Mouse (Mus musculus) erythroblast, adult 5-6 weeks (primary cell): ENCODE measurements at regions not wholly inside any gene's neighbourhood (a gene's known extent, or its start where the extent isn't known, plus 50 kb on each side); places are given as distances from the start of the nearest gene placed in this dataset.

Experiments used
- ATAC-seq: replicated peaks from 2 replicates; pipeline ENCODE4 v1.8.0; 2016; ENCODE audit warnings: moderate number of reproducible peaks, mild to moderate bottlenecking, moderate TSS enrichment, inconsistent platforms; ENCODE audit not compliant: poor library complexity, low FRiP score, severe bottlenecking

GRCm38 (mm10) chr2:46678366-46678765 lies 1561.2 kb upstream of the Zeb2 start:
- no peak for ATAC-seq

DNA sequence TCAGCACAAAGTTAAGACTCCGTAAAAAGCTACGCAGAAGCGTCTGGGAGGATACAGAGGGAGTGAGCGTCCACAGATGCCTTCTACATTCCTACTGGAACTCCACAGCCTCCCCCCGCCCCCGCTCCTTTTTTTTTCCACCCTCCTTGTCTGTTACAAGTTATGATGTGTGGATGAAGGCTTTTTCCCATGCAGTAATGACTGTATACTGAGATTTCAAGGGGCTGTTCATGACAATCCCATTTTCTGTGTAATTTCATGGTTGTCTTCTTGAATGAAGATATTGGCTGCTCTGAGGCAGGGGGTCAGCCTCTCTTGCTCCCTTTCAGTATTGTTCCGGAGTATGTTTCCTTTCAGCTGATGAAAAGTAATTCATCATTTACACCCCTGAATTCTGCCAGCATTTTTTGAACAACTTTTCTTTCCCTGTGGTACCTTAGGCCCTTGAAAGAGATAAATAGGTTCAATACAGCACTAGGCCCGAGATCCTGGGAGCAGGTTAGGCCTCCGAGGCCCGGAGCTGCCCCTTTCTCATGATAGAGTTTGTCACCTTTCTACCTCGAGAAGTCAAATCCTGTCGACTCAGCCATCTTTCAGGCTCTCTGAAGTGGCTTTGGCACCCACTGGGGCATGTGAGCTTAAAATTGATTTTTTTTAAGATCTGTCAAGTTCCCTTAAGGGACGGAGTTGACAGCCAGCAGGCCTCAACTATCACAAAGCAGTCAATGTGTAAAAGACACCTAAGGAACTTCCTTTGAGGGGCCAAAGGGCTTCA lies 1552.5 kb upstream of the Zeb2 start:
- ATAC-seq, result no peak

- ATAC-seq, result no peak
Measured at GRCm38 (mm10) chr2:46666990-46667337, 1549.8 kb upstream of the Zeb2 start.

DNA sequence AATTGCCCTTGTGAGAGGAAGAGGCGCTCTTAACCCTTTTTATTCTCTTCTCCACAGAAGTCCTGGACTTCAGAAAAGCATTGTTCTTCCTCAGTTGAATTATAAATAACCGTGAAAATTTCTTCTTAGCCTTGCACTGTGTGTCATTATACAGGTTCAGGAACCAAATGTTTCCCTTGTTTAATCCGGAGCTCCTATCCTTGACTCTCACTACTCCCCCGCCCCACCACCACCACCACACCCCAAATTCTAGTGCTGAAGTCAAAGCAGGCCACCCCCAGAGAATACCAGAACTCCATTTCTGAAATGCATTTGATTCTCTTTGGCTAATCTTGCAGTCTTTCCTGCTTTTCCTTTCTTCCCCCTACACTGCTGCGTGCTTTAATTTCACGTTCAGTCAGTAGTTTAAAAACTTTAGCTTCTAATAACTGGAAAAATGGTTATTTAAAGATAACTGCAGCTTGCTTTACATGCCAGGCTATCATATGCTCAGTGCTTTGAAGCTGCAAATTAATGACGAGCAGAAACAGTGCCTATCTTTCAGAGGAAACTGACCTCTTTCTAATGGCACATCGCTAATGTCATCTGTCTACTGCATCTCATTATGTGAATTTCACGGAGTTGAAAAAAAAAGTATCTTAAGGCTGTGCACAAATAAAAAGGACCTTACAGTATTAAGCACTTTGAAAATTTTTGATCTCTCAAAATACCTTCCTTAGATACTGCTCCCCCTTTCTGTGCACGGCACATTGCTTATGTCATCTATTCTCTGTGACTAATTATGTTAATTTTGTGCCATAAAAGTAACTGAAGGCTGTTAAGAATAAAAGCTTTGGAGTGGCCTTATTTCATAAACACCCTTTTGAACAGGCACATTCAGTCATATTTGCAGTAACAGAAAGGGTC lies 1549.1 kb upstream of the Zeb2 start:
- ATAC-seq, result no peak

GRCm38 (mm10) chr2:46661876-46662275 lies 1544.7 kb upstream of the Zeb2 start:
- no peak for ATAC-seq

GRCm38 (mm10) chr2:46660577-46660976 lies 1543.4 kb upstream of the Zeb2 start:
- ATAC-seq, result no peak

GRCm38 (mm10) chr2:46655289-46655688 lies 1538.1 kb upstream of the Zeb2 start:
- no peak for ATAC-seq

- ATAC-seq, result no peak
Measured at GRCm38 (mm10) chr2:46652616-46653015, 1535.4 kb upstream of the Zeb2 start.

GRCm38 (mm10) chr2:46646366-46646765 lies 1529.2 kb upstream of the Zeb2 start:
- ATAC-seq, result no peak

DNA sequence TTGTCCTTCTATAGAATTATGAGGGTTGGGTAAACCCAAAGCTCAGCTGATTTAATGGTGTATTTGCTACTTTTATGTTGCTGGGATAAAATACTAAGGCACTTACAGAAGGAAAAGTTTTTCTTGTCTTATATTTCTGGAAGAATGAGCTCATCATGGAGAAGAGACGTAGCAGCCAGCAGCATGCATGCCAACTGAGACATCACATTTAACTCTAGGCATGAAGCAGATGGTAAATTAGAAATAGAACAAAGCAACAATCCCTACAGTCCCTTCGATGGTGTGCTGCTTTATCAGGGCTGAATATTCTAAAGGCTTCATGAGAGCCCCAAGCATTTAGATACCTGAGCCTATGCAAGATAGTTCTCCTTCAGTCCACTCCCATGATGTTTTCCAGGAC lies 1492.0 kb upstream of the Zeb2 start:
- ATAC-seq, result no peak

- ATAC-seq, result no peak
Measured at GRCm38 (mm10) chr2:46581773-46582172, 1464.6 kb upstream of the Zeb2 start.

GRCm38 (mm10) chr2:46570416-46570815 lies 1453.2 kb upstream of the Zeb2 start:
- ATAC-seq, result no peak

- no peak for ATAC-seq
Measured at GRCm38 (mm10) chr2:46533395-46533794, 1416.2 kb upstream of the Zeb2 start.

- ATAC-seq, result no peak
Measured at GRCm38 (mm10) chr2:46530686-46531085, 1413.5 kb upstream of the Zeb2 start.

GRCm38 (mm10) chr2:46525223-46525622 lies 1408.0 kb upstream of the Zeb2 start:
- ATAC-seq, result no peak

DNA sequence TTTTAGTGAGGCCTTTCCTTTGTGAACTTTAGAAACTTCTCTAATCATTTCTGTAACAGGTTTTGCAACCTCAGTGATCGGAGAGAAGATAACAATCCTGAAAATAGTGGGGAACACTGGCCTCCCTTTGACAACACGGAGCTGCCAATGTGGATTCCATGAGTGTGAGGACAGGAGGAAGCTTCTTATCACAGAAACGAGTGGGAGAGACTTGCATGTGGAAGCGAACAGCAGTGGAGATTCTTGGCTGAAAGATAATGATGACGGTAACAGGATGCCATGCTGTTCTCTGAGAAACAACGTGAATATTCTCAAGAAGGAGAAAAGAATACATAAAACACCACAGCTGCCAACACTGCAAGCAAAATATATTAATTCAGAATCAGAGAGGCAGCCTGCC lies 1407.4 kb upstream of the Zeb2 start:
- no peak for ATAC-seq

DNA sequence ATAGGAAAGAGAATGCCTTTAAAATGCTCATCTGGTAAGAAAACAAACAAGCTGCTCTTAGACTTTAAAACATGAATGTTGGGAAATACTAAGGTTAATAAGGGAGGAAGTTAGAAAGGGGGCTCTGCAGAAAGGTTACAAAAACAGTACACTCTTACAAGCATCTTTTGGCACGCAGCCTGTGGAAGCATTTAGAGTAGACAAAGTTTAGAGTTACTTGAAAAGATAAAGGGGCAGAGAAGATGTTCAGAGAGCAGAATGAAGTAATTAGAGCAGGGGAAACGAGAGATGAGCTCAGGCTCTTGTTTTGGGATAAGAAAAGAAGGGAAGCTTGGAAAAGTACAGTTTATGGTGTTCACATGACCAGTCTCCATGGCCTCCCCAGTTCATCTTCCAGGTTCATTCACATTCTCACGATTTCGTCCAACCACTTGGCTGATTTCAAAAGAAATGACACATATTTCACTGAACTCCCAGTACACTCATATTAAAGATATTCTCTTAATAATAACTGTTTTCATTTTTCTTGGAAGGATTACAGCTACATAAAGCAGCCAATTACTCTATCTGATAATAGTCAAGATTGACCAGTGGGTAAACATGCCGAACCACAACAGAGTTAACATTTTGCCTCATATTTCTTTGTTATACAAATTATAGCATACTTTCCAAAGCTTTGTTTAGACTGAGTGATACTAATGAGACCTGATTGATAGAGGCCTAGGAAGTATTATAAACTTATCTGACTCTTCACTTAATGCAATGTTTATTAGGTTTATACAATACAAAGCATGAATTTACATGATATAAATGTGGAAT lies 1404.2 kb upstream of the Zeb2 start:
- no peak for ATAC-seq

GRCm38 (mm10) chr2:46512237-46513028 lies 1395.2 kb upstream of the Zeb2 start:
- ATAC-seq, result no peak

GRCm38 (mm10) chr2:46506951-46507350 lies 1389.8 kb upstream of the Zeb2 start:
- ATAC-seq, result no peak

DNA sequence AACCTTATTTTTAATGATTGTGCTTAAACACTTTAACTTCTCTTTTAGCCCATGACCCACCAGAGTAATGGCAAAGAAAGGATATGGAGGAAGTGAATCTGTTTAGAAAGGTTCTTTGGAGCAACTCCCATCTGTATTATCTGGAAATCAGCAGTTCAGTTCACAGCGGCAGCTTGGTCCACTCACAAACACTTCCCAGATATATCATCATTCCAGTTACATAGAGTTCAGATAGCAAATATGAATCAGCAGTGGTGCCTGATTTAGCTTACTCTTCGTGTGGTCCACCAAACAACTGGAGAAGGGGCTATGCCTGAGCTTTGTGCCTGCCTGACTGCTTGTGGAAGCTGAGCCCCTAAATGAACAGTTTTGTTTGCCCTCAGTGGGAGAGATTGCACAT lies 1385.9 kb upstream of the Zeb2 start:
- no peak for ATAC-seq
